Mouse (Mus musculus): ENCODE results near the gene Rad51b.

Rad51b gene

GRCm38 (mm10) chr12:79436035-79436434 lies 139.0 kb downstream of the Rad51b start:
- no peak for DNase-seq (ENCODE audit: low spot score in 2 of 2)

GRCm38 (mm10) chr12:79436892-79437291 lies 139.8 kb downstream of the Rad51b start:
- no peak for DNase-seq (ENCODE audit: low spot score in 2 of 2)

- no peak for DNase-seq (ENCODE audit: low spot score in 2 of 2)
Measured at GRCm38 (mm10) chr12:79437572-79437971, 140.5 kb downstream of the Rad51b start.

- no peak for DNase-seq (ENCODE audit: low spot score in 2 of 2)
Measured at GRCm38 (mm10) chr12:79439961-79440360, 142.9 kb downstream of the Rad51b start.

GRCm38 (mm10) chr12:79441210-79442005 lies 144.3 kb downstream of the Rad51b start:
- DNase-seq (ENCODE audit: low spot score in 2 of 2): no peak

GRCm38 (mm10) chr12:79442126-79442525 lies 145.0 kb downstream of the Rad51b start:
- no peak for DNase-seq (ENCODE audit: low spot score in 2 of 2)

GRCm38 (mm10) chr12:79442836-79443390 lies 145.8 kb downstream of the Rad51b start:
- no peak for DNase-seq (ENCODE audit: low spot score in 2 of 2)

GRCm38 (mm10) chr12:79444646-79445045 lies 147.6 kb downstream of the Rad51b start:
- no peak for DNase-seq (ENCODE audit: low spot score in 2 of 2)

GRCm38 (mm10) chr12:79447039-79447438 lies 150.0 kb downstream of the Rad51b start:
- DNase-seq (ENCODE audit: low spot score in 2 of 2): no peak

- DNase-seq (ENCODE audit: low spot score in 2 of 2): no peak
Measured at GRCm38 (mm10) chr12:79449817-79450411, 152.8 kb downstream of the Rad51b start.

- no peak for DNase-seq (ENCODE audit: low spot score in 2 of 2)
Measured at GRCm38 (mm10) chr12:79452882-79453281, 155.8 kb downstream of the Rad51b start.

GRCm38 (mm10) chr12:79454017-79454416 lies 156.9 kb downstream of the Rad51b start:
- DNase-seq (ENCODE audit: low spot score in 2 of 2): no peak

- DNase-seq (ENCODE audit: low spot score in 2 of 2): no peak
Measured at GRCm38 (mm10) chr12:79455061-79455847, 158.2 kb downstream of the Rad51b start.

- no peak for DNase-seq (ENCODE audit: low spot score in 2 of 2)
Measured at GRCm38 (mm10) chr12:79455848-79456164, 158.7 kb downstream of the Rad51b start.

GRCm38 (mm10) chr12:79456251-79456650 lies 159.2 kb downstream of the Rad51b start:
- DNase-seq (ENCODE audit: low spot score in 2 of 2): no peak

- DNase-seq (ENCODE audit: low spot score in 2 of 2): no peak
Measured at GRCm38 (mm10) chr12:79463371-79463770, 166.3 kb downstream of the Rad51b start.

- no peak for DNase-seq (ENCODE audit: low spot score in 2 of 2)
Measured at GRCm38 (mm10) chr12:79470113-79470512, 173.0 kb downstream of the Rad51b start.

- DNase-seq (ENCODE audit: low spot score in 2 of 2): no peak
Measured at GRCm38 (mm10) chr12:79471868-79472267, 174.8 kb downstream of the Rad51b start.

- no peak for DNase-seq (ENCODE audit: low spot score in 2 of 2)
Measured at GRCm38 (mm10) chr12:79476413-79477046, 179.4 kb downstream of the Rad51b start.

- DNase-seq (ENCODE audit: low spot score in 2 of 2): no peak
Measured at GRCm38 (mm10) chr12:79478816-79479215, 181.7 kb downstream of the Rad51b start.

GRCm38 (mm10) chr12:79485501-79485900 lies 188.4 kb downstream of the Rad51b start:
- DNase-seq (ENCODE audit: low spot score in 2 of 2): no peak

Measured in cerebellum, postnatal 4 days (tissue).